Mouse (Mus musculus) embryonic facial prominence, embryonic 14.5 days (tissue): ENCODE measurements around the gene Hnrnpf. TPM values are rescaled to one million over a fixed set of nuclear protein-coding genes. Genes with fewer than 3 reads are reported as not detected.
A peak's percentile ranks its signal among the peaks of the same experiment; 100 is the strongest.

Experiments
- ATAC-seq: fragments of 200-750 bp; cut with Nextera tagmentation; 2 replicates; pipeline ENCODE4 v1.8.0; 2017; ENCODE audit warnings: low read depth, moderate number of reproducible peaks, moderate TSS enrichment
- DNase-seq: peaks from one replicate; pipeline ENCODE4 v3.0.0-alpha.2; 2015; ENCODE audit warnings: low spot score
- H3K27ac ChIP-seq: fragments of 300-500 bp; sonication (generic); replicated peaks from 2 replicates; pipeline ENCODE4 v1.5.1; 2014; ENCODE audit warnings: low read depth, mild to moderate bottlenecking, low read length, moderate library complexity
- H3K27me3 ChIP-seq: fragments of 300-500 bp; sonication (generic); replicated peaks from 2 replicates; pipeline ENCODE4 v1.6.1; 2014; ENCODE audit warnings: low read length; ENCODE audit not compliant: control insufficient read depth, insufficient read depth
- H3K36me3 ChIP-seq: fragments of 300-500 bp; sonication (generic); 2 replicates; pipeline ENCODE4 v1.6.1; 2014; ENCODE audit warnings: low read length, mixed read lengths; ENCODE audit not compliant: control insufficient read depth, insufficient read depth
- H3K4me1 ChIP-seq: fragments of 300-500 bp; sonication (generic); 2 replicates; pipeline ENCODE4 v1.6.1; 2014; ENCODE audit warnings: antibody characterized with exemption, low read length; ENCODE audit not compliant: control insufficient read depth, insufficient read depth
- H3K4me2 ChIP-seq: fragments of 300-500 bp; sonication (generic); 2 replicates; pipeline ENCODE4 v1.6.1; 2014; ENCODE audit warnings: low read depth, mild to moderate bottlenecking, low read length, moderate library complexity, mixed read lengths
- H3K4me3 ChIP-seq: fragments of 300-500 bp; sonication (generic); 2 replicates; pipeline ENCODE4 v1.5.1; 2014; ENCODE audit warnings: low read depth, mild to moderate bottlenecking, low read length
- H3K9ac ChIP-seq: fragments of 300-500 bp; sonication (generic); 2 replicates; pipeline ENCODE4 v1.6.1; 2014; ENCODE audit warnings: low read depth, mild to moderate bottlenecking, low read length, moderate library complexity, mixed read lengths
- H3K9me3 ChIP-seq: fragments of 300-500 bp; sonication (generic); 2 replicates; pipeline ENCODE4 v1.6.1; 2016; ENCODE audit warnings: low read length; ENCODE audit not compliant: control insufficient read depth
- WGBS: fragments of 180-500 bp; shearing (Covaris S2); extraction: QIAGEN DNeasy Blood & Tissue Kit; methylation state at CpG from one replicate; pipeline ENCODE4 v1.1.7; 2014; 5-methylcytosine and 5-hydroxymethylcytosine counted together
- polyA plus RNA-seq: library from polyadenylated mRNA; unstranded; fragments of >200 nt; fragmentation: Nextera tagmentation; extraction: Ambion mirVana; gene quantifications from 2 replicates; pipeline ENCODE4 v1.2.1, GENCODE M21; 2014

Gene Hnrnpf
- polyA plus RNA-seq, 1 experiment from 2014 or later, result 583 TPM

DNA sequence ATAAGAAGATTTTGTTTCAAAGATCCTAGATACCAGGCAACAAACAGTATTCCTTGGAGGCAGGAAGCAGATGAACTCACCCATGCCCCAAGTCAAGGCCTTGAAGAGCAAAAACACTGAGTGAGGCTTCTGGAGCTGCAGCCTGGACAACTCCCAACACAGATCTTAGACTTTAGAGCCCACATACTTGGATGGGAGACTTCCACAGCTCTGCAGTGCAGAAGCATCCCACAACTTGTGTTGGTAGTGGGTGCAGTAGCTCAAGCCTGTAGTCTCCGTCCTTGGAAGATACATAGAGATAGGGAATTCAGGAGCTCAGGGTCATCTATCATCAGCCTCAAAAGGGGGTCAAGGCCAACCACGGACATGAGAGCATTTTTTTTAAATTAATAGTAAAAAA is 14.2 kb upstream of the Hnrnpf start:
- ATAC-seq, result no peak
- no peak for DNase-seq
- Histone ChIP-seq H3K9ac (no peak overlapping the region), H3K4me3 (no peak overlapping the region), H3K27me3 (no peaks in the 10 kb centered on the region), H3K36me3 (no peaks in the 10 kb centered on the region), H3K27ac (no peak overlapping the region), H3K9me3 (no peaks in the 10 kb centered on the region), H3K4me1 (0 out of 2 replicates have a peak, but pooled peaks cover under 1% of the 10 kb centered on the region), H3K4me2 (no peak overlapping the region)
- WGBS, result 79% methylated on average over 2 of the region's 2 CpGs

DNA sequence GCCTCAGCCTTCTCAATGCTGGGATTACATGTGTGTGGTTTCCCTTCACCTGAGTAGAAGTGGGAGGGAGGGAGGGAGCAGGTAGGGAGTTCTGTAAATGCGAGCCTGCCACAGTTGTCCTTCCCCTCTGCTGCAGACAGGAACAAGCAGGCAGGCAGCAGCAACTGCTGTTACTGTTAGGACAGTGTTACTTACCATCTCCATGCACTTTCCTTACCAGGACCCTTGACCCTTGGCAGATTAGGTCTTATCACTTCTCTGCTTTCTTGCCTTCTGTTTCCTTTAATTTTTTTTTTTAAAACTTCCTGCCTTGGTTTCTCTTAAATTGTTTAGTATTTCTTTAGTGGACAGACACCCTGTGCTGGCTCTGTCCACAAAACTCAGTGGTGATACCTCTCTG is 12.1 kb upstream of the Hnrnpf start:
- H3K9me3 ChIP-seq, result no peaks in the 10 kb centered on the region
- H3K27ac ChIP-seq, result no peak overlapping the region
- H3K9ac ChIP-seq, result no peak overlapping the region
- H3K4me3 ChIP-seq, result no peak overlapping the region
- WGBS, result 89% methylated on average over 1 of the region's 1 CpGs
- no peak overlapping the region for H3K4me2 ChIP-seq
- DNase-seq, result no peak
- ATAC-seq, result no peak
- no peaks in the 10 kb centered on the region for H3K4me1 ChIP-seq
- H3K36me3 ChIP-seq, result no peaks in the 10 kb centered on the region
- H3K27me3 ChIP-seq, result no peaks in the 10 kb centered on the region

DNA sequence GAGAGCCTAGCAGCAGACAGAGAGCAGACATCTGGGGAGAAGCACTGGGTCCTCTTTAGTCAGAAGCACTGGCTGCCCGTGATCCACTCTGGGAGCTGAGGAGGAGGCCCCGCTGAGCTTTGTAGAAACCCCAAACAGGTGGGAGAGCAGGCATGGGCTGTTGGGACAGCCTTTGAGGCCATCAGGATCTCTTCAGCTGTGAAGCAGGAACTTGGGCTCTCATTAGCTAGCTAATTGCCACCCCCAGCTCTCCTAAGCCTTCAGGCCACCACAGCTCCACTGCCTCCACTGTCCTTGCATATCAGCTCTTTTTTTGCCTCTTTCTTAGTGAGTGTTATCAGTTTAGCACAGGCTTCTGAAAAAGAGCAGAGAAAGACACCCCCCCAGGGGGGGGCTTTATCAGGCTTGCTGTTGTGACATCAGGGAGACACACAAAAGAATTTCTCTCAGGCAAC is 11.5 kb upstream of the Hnrnpf start:
- DNase-seq, result no peak

DNA sequence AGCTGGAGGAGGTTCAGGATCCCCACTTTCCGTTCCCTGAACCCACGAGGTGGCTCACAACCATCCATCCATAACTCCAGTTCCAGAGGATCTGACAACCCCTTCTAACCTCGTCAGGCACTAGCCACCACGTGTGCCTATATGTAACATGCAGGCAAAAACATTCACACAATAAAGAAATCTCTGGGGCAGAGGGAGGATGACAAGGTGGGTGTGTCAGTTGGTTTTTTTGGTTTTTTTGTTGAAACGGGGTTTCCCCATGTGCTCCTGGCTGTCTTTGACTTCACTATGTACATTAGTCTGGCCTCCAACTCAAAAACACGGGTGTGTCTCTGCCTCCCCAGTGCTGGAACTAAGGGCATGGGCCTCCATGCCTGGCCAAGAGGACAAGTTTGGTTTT is 9.9 kb upstream of the Hnrnpf start:
- H3K36me3 ChIP-seq, result no peaks in the 10 kb centered on the region
- no peaks in the 10 kb centered on the region for H3K27me3 ChIP-seq
- H3K9ac ChIP-seq, result no peak overlapping the region
- ATAC-seq (no peak), DNase-seq (no peak)
- H3K9me3 ChIP-seq, result no peaks in the 10 kb centered on the region
- no peak overlapping the region for H3K4me3 ChIP-seq
- H3K27ac ChIP-seq, result no peak overlapping the region
- no peak overlapping the region for H3K4me2 ChIP-seq
- no peaks in the 10 kb centered on the region for H3K4me1 ChIP-seq
- 85% methylated on average over 6 of the region's 6 CpGs for WGBS

More for the DNA sequence above, 11.5 kb upstream of the Hnrnpf start:
- Histone ChIP-seq H3K4me2 (no peak overlapping the region), H3K9ac (no peak overlapping the region), H3K4me1 (no peaks in the 10 kb centered on the region), H3K4me3 (no peak overlapping the region), H3K27ac (no peak overlapping the region), H3K36me3 (no peaks in the 10 kb centered on the region), H3K9me3 (no peaks in the 10 kb centered on the region), H3K27me3 (no peaks in the 10 kb centered on the region)
- no peak for ATAC-seq
- no CpG with 5 or more reads among the region's 2 CpGs for WGBS

DNA sequence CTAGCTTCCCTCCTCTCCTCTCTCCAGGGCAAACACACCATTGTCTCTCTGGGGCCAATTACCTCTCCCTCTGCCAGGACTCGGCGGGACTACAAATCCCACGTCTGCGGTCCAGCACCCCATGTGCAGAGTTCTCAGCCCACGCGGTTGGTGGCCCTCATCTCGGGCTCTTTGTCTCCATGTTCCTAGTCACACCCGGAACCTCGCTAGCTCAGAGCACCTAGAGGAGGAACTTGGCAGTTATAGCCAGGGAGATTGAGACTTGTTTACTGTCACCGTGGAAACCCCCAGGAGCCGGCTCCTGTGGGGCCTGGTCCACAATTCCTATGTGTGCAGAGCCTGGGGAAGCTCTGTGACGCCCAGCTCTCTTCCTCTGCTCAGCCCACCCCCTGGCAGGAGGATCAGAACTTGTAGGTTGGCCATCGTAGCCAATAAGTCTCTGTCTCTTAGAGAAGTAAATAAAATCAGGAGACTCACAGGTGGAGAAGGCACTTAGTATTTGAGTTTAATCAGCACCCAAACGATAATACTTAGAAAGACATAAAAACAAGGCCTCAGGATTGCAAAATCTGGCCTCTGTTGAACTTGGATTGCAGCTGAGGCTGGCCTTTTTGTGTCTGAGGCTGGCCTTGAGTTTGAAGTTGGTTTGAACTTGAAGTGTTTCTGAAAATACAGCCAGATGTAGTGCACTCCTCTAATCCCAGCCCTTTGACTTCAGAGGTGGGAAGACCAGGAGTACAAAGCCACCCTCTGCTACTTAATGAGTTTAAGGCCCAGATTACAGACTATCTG is 8.6 kb upstream of the Hnrnpf start:
- no peaks in the 10 kb centered on the region for H3K4me1 ChIP-seq
- H3K36me3 ChIP-seq, result no peaks in the 10 kb centered on the region
- H3K9me3 ChIP-seq, result no peaks in the 10 kb centered on the region
- H3K4me2 ChIP-seq, result no peak overlapping the region
- H3K9ac ChIP-seq, result no peak overlapping the region
- H3K4me3 ChIP-seq, result no peak overlapping the region
- peak; percentile 73 for ATAC-seq
- no peak overlapping the region for H3K27ac ChIP-seq
- 60% methylated on average over 14 of the region's 14 CpGs for WGBS
- no peak for DNase-seq
- H3K27me3 ChIP-seq, result no peaks in the 10 kb centered on the region

DNA sequence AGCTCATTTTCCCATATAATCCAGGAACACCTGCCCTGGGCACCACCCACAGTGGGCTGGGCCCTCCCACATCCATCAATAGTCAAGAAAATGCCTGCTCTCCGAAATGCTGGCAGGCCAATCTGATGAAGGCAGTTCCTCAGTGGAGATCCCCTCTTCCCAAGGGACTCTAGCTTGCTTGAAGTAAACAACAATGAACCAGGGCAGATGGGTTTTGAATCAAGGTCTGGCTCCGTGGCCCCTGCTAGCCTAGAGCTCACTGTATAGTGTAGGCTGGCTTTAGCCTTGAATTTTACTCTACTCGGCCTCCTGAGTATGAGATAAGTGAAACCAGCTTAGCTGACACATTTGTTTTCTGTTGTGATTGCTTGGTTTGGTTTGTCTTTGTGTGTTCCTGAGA is 7.7 kb upstream of the Hnrnpf start:
- Histone ChIP-seq H3K9ac (no peak overlapping the region), H3K4me2 (no peak overlapping the region), H3K9me3 (no peaks in the 10 kb centered on the region), H3K27ac (no peak overlapping the region), H3K4me1 (no peaks in the 10 kb centered on the region), H3K27me3 (no peaks in the 10 kb centered on the region), H3K36me3 (no peaks in the 10 kb centered on the region), H3K4me3 (no peak overlapping the region)
- no peak for DNase-seq
- 53% methylated on average over 3 of the region's 3 CpGs for WGBS
- ATAC-seq, result peak; percentile 64; the same call in 1 of the 2 replicates

DNA sequence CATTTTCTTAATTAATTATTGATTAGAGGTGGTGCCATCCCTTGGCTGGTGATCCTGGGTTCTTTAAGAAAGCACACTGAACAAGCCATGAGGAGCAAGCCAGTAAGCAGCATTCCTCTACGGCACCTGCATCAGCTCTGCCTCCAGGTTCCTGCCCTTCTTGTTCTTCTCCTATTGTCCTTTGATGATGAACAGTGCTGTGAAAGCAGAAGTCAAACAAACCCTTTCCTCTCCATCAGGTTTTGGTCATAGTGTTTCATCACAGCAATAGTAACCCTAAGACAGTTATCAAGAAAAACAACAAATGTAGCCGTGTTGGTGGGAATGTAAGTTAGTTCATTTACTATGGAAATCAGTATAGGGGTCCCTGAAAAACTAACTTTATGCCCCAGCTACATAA is 6.7 kb upstream of the Hnrnpf start:
- Histone ChIP-seq H3K9ac (no peak overlapping the region), H3K27me3 (no peaks in the 10 kb centered on the region), H3K4me2 (no peak overlapping the region), H3K27ac (no peak overlapping the region), H3K4me1 (no peaks in the 10 kb centered on the region), H3K9me3 (no peaks in the 10 kb centered on the region), H3K4me3 (no peak overlapping the region), H3K36me3 (no peaks in the 10 kb centered on the region)
- WGBS, result 84% methylated on average over 2 of the region's 2 CpGs
- DNase-seq (no peak), ATAC-seq (no peak)

DNA sequence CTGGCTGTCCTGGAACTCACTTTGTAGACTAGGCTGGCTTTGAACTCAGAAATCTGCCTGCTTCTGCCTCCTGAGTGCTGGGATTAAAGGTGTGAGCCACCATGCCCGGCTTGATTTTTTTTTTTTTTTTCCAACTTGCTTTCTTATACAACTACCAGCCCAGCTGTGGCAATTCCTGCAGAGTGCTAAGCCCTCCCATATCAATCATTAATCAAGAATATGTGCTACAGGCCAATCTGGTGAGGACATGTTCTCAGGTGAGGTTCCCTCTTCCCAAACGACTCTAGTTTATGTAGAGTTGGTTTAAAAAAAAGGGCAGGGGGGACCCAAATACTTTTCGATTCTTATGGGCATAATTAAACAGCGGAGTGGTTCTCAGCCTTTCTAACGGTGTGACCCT is 2.3 kb upstream of the Hnrnpf start:
- H3K9ac ChIP-seq, result no peak overlapping the region
- WGBS, result 63% methylated on average over 5 of the region's 5 CpGs

More for the DNA sequence above, 2.3 kb upstream of the Hnrnpf start:
- H3K4me3 ChIP-seq, result no peak overlapping the region
- H3K4me1 ChIP-seq, result no peaks in the 10 kb centered on the region
- H3K36me3 ChIP-seq, result no peaks in the 10 kb centered on the region
- DNase-seq (no peak), ATAC-seq (no peak)
- no peak overlapping the region for H3K4me2 ChIP-seq
- H3K27me3 ChIP-seq, result no peaks in the 10 kb centered on the region
- H3K27ac ChIP-seq, result no peak overlapping the region
- no peaks in the 10 kb centered on the region for H3K9me3 ChIP-seq
